Mouse (Mus musculus): ENCODE results near the gene Mms22l.

DNA sequence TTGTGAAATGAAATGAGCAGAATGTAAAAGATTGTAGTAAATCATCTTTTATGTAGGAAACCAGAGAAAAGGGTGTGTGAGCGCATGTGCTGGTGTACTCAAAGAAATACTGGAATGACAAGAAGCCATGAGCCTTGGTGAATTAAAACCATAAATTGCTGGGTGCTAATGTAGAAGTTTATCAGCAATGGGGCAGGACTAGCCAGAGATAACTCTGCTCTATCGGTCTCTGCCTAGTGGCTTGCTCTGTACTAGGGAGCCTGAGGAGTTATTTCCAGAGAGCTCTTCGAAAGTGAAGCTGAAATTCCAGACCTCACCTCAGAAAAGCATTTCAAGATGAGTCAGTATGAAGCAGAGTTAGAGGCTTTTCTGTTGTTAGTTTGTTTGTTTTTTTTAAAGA lies 12.9 kb downstream of the Mms22l start:
- TF ChIP-seq POLR2A (IDR thresholded peaks at IDR 0.05; ENCODE audit: borderline replicate concordance, insufficient read depth, low read length): no peak
- TF ChIP-seq CTCF (IDR thresholded peaks at IDR 0.05; ENCODE audit: borderline replicate concordance, insufficient read depth, low read depth, low read length): no peak
